Mouse (Mus musculus) myocyte (in vitro differentiated cells): ENCODE results near the gene Tbl1x.

Experiments
- MAX ChIP-seq: IDR thresholded peaks from one replicate; pipeline ENCODE4 v1.6.1; 2011; ENCODE audit warnings: low read depth, mild to moderate bottlenecking, control low read depth
- POLR2A ChIP-seq: IDR thresholded peaks from one replicate; pipeline ENCODE4 v1.6.1; 2011; ENCODE audit warnings: low read depth, mild to moderate bottlenecking, control low read depth, moderate library complexity; ENCODE audit not compliant: insufficient read length
- POLR2AphosphoS2 ChIP-seq: IDR thresholded peaks from one replicate; pipeline ENCODE4 v1.6.1; 2011; ENCODE audit warnings: low read depth, control low read depth; ENCODE audit not compliant: insufficient read length
- TCF12 ChIP-seq: IDR thresholded peaks from one replicate; pipeline ENCODE4 v1.6.1; 2011; ENCODE audit warnings: mild to moderate bottlenecking, control low read depth; ENCODE audit not compliant: poor library complexity, insufficient read depth, severe bottlenecking

DNA sequence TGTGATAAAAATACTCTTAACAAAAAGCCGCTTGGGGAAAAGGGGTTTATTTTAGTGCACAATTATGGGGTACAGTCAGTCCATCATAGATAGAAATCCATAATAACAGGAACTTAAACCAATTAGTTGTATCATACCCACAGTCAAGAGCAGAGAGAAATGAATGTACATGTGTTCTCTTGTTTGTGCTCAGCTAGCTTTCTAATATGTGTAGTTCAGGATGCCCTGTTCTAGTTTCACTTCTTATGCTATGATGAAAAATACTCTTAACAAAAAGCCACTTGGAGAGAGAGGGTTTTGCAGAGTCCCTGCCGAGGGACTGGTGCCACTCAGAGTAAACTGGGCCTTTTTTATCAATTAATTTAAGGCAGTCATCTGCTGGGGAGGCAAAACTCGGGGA is 101.1 kb downstream of the Tbl1x start:
- TF ChIP-seq TCF12 (no peak), MAX (no peak), POLR2AphosphoS2 (no peak), POLR2A (no peak)
